In genomic region chr4:115521766-115522165, GRCm38 (mm10) we compare ENCODE assay signal across 36 mouse cellular contexts. TPM values are rescaled to one million over a fixed set of nuclear protein-coding genes. Genes with fewer than 3 reads are reported as not detected.
"Had no signal": no experiment of that assay in that cellular context is flagged by ENCODE, and none has a peak within 500 bp of the region (broad histone marks: within the 10 kb centered on the region; RNA-seq: fewer than 3 reads in every experiment).

No protein-coding gene starts in this region.

- H3K9me3 ChIP-seq: embryonic facial prominence, embryonic 10.5 days; embryonic facial prominence, embryonic 12.5 days; embryonic facial prominence, embryonic 13.5 days; embryonic facial prominence, embryonic 15.5 days; forebrain, embryonic 10.5 days; forebrain, embryonic 12.5 days; forebrain, embryonic 13.5 days; forebrain, embryonic 15.5 days; heart, embryonic 10.5 days had no signal

- H3K4me1 ChIP-seq: embryonic facial prominence, embryonic 10.5 days; embryonic facial prominence, embryonic 12.5 days; embryonic facial prominence, embryonic 13.5 days; embryonic facial prominence, embryonic 15.5 days; forebrain, embryonic 12.5 days; forebrain, embryonic 13.5 days; forebrain, embryonic 15.5 days; heart, embryonic 10.5 days had no signal

- H3K36me3 ChIP-seq: embryonic facial prominence, embryonic 10.5 days; embryonic facial prominence, embryonic 12.5 days; embryonic facial prominence, embryonic 13.5 days; embryonic facial prominence, embryonic 15.5 days; forebrain, embryonic 10.5 days; forebrain, embryonic 12.5 days; forebrain, embryonic 15.5 days; heart, embryonic 10.5 days had no signal

- DNase-seq: cerebellum, adult 9-11 months; cerebellum, postnatal 14 days; cerebellum, postnatal 25 days; cerebellum, postnatal 36 days; embryo, embryonic 11 days; forebrain, postnatal 0 days; gastrocnemius, adult 2 months; gastrocnemius, postnatal 10 days; gastrocnemius, postnatal 25 days; gastrocnemius, postnatal 36 days; heart, adult 18-20 months; heart, adult 2 months had no signal

- H3K27ac ChIP-seq: embryonic facial prominence, embryonic 10.5 days; embryonic facial prominence, embryonic 12.5 days; embryonic facial prominence, embryonic 13.5 days; embryonic facial prominence, embryonic 15.5 days; forebrain, embryonic 10.5 days; forebrain, embryonic 12.5 days; forebrain, embryonic 13.5 days; forebrain, embryonic 15.5 days; gastrocnemius, adult 2 months; heart, adult 2 months; heart, embryonic 10.5 days had no signal

- H3K27me3 ChIP-seq: embryonic facial prominence, embryonic 12.5 days; embryonic facial prominence, embryonic 13.5 days; embryonic facial prominence, embryonic 15.5 days; forebrain, embryonic 12.5 days; forebrain, embryonic 13.5 days; forebrain, embryonic 15.5 days had no signal

- H3K9ac ChIP-seq: embryonic facial prominence, embryonic 12.5 days; embryonic facial prominence, embryonic 13.5 days; embryonic facial prominence, embryonic 15.5 days; forebrain, embryonic 12.5 days; forebrain, embryonic 13.5 days; forebrain, embryonic 15.5 days; forebrain, postnatal 0 days had no signal

- H3K4me3 ChIP-seq: embryonic facial prominence, embryonic 10.5 days; embryonic facial prominence, embryonic 12.5 days; embryonic facial prominence, embryonic 13.5 days; embryonic facial prominence, embryonic 15.5 days; erythroblast, embryonic 14.5 days; forebrain, embryonic 10.5 days; forebrain, embryonic 12.5 days; forebrain, embryonic 13.5 days; forebrain, embryonic 15.5 days; gastrocnemius, adult 2 months; heart, adult 2 months; heart, embryonic 10.5 days had no signal

RNA-seq across cellular contexts. Expression of gene Cyp4a10, which starts 3.7 kb away (rescaled TPM):
- total RNA-seq: common myeloid progenitor, adult 5-6 weeks; forebrain, postnatal 0 days; gastrocnemius, adult 2 months; gastrocnemius, postnatal 10 days; gastrocnemius, postnatal 25 days; granulocyte monocyte progenitor cell, adult 5-6 weeks; heart, adult 18-20 months had no signal
- polyA plus RNA-seq: cortical plate, adult 2 months; embryonic facial prominence, embryonic 10.5 days; embryonic facial prominence, embryonic 11.5 days; embryonic facial prominence, embryonic 12.5 days; embryonic facial prominence, embryonic 13.5 days; embryonic facial prominence, embryonic 14.5 days; embryonic facial prominence, embryonic 15.5 days; erythroblast, embryonic 14.5 days; forebrain, embryonic 10.5 days; forebrain, embryonic 11.5 days; forebrain, embryonic 12.5 days; forebrain, embryonic 13.5 days; forebrain, embryonic 14.5 days; forebrain, embryonic 15.5 days; forebrain, embryonic 16.5 days; forebrain, postnatal 0 days; frontal cortex, adult 2 months; heart, adult 2 months; heart, embryonic 10.5 days; heart, embryonic 11.5 days had no signal

RNA-seq across cellular contexts. Expression of gene Cyp4a14, which starts 25.8 kb away (rescaled TPM):
- total RNA-seq: common myeloid progenitor, adult 5-6 weeks; forebrain, postnatal 0 days; gastrocnemius, adult 2 months; gastrocnemius, adult 8-10 months; gastrocnemius, postnatal 10 days; gastrocnemius, postnatal 25 days; granulocyte monocyte progenitor cell, adult 5-6 weeks; heart, adult 18-20 months; heart, adult 2 months; heart, adult 8-10 months had no signal
- polyA plus RNA-seq: cortical plate, adult 2 months; embryonic facial prominence, embryonic 10.5 days; embryonic facial prominence, embryonic 11.5 days; embryonic facial prominence, embryonic 12.5 days; embryonic facial prominence, embryonic 13.5 days; embryonic facial prominence, embryonic 14.5 days; embryonic facial prominence, embryonic 15.5 days; erythroblast, embryonic 14.5 days; forebrain, embryonic 10.5 days; forebrain, embryonic 11.5 days; forebrain, embryonic 12.5 days; forebrain, embryonic 13.5 days; forebrain, embryonic 14.5 days; forebrain, embryonic 15.5 days; forebrain, embryonic 16.5 days; forebrain, postnatal 0 days; frontal cortex, adult 2 months; gonadal fat pad, adult 2 months; heart, adult 2 months; heart, embryonic 10.5 days; heart, embryonic 11.5 days had no signal

RNA-seq across cellular contexts. Expression of gene Cyp4a31, which starts 41.7 kb away (rescaled TPM):
- total RNA-seq: common myeloid progenitor, adult 5-6 weeks; forebrain, postnatal 0 days; gastrocnemius, adult 2 months; gastrocnemius, adult 8-10 months; gastrocnemius, postnatal 10 days; gastrocnemius, postnatal 25 days; gastrocnemius, postnatal 36 days; gastrocnemius, postnatal 4 days; granulocyte monocyte progenitor cell, adult 5-6 weeks; heart, adult 18-20 months; heart, adult 2 months; heart, adult 8-10 months had no signal
- polyA plus RNA-seq: cortical plate, adult 2 months; embryonic facial prominence, embryonic 10.5 days; embryonic facial prominence, embryonic 11.5 days; embryonic facial prominence, embryonic 12.5 days; embryonic facial prominence, embryonic 13.5 days; embryonic facial prominence, embryonic 14.5 days; embryonic facial prominence, embryonic 15.5 days; erythroblast, embryonic 14.5 days; forebrain, embryonic 10.5 days; forebrain, embryonic 11.5 days; forebrain, embryonic 12.5 days; forebrain, embryonic 13.5 days; forebrain, embryonic 14.5 days; forebrain, embryonic 15.5 days; forebrain, embryonic 16.5 days; forebrain, postnatal 0 days; frontal cortex, adult 2 months; gonadal fat pad, adult 2 months; heart, adult 2 months; heart, embryonic 10.5 days; heart, embryonic 11.5 days had no signal
